ENCODE assay signal across 8 mouse cellular contexts in genomic region chr16:13903488-13903887, GRCm38 (mm10). TPM values are rescaled to one million over a fixed set of nuclear protein-coding genes. Genes with fewer than 3 reads are reported as not detected.
A peak's percentile ranks its signal among the peaks of the same experiment; 100 is the strongest.
DNase-seq lines count a peak whose midpoint lies in the region; ATAC-seq lines count a peak whose summit lies in the region.

No protein-coding gene starts in this region.

- H3K4me3 ChIP-seq in forebrain, embryonic 12.5 days (replicated peaks), result peak overlapping the region; percentile 86

- H3K4me2 ChIP-seq in forebrain, embryonic 12.5 days, result peak overlapping the region; percentile 81

- 8% methylated on average over 8 of the region's 8 CpGs for WGBS in forebrain, embryonic 12.5 days

- H3K27me3 ChIP-seq in forebrain, embryonic 12.5 days, result no peaks in the 10 kb centered on the region

- peak overlapping the region; percentile 85 for H3K9ac ChIP-seq in forebrain, embryonic 12.5 days

- H3K4me1 ChIP-seq in forebrain, embryonic 12.5 days, result peaks cover 15% of the 10 kb centered on the region

- DNase-seq in frontal cortex, postnatal 10 days (ENCODE audit: low spot score in 2 of 2), result peak; percentile 78 to 79
- no peak for DNase-seq in frontal cortex, postnatal 36 days (ENCODE audit: low spot score in 2 of 2)
- DNase-seq in urinary bladder, postnatal 14 days (ENCODE audit: low spot score), result peak; percentile 73
- no peak for DNase-seq in urinary bladder, adult 2 months (ENCODE audit: low spot score)
- DNase-seq in kidney, postnatal 4 days, result peak; percentile 77 to 87
- no peak for DNase-seq in layer of hippocampus, postnatal 14 days (ENCODE audit: low spot score in 2 of 2)

- H3K36me3 ChIP-seq in forebrain, embryonic 12.5 days (replicated peaks), result no peaks in the 10 kb centered on the region

- H3K27ac ChIP-seq in forebrain, embryonic 12.5 days, result peak overlapping the region; percentile 84

- H3K9me3 ChIP-seq in forebrain, embryonic 12.5 days, result no peaks in the 10 kb centered on the region

- peak; percentile 82; the same call in 1 of the 2 replicates for ATAC-seq in forebrain, embryonic 12.5 days (ENCODE audit: low FRiP score)
- peak; percentile 79 for ATAC-seq in megakaryocyte-erythroid progenitor cell, adult 5-6 weeks (replicated peaks; ENCODE audit: low FRiP score, low TSS enrichment, poor library complexity, severe bottlenecking)

RNA-seq across cellular contexts. Expression of gene Mpv17l, which starts 0.5 kb away (rescaled TPM):
- 3.9 TPM in 2 replicates for polyA plus RNA-seq in urinary bladder, adult 2 months (2012; rRNA removed)
- polyA plus RNA-seq in forebrain, embryonic 12.5 days (2016; fragmentation: Nextera tagmentation; extraction: Ambion mirVana), result 3.6 and 4.7 TPM in 2 replicates
- total RNA-seq in megakaryocyte-erythroid progenitor cell, adult 5-6 weeks (2014; fragmentation: Nextera tagmentation), result 0.22 and 2.0 TPM in 2 replicates
- total RNA-seq in megakaryocyte-erythroid progenitor cell, adult 5-6 weeks (2017), result 0.99 and 1.8 TPM in 2 replicates
- total RNA-seq in layer of hippocampus, postnatal 14 days (2021), result 10 to 100 TPM; 75.7 to 78.4 TPM

RNA-seq across cellular contexts. Expression of gene Pdxdc1, which starts 0.6 kb away (rescaled TPM):
- 80.6 and 108 TPM in 2 replicates for polyA plus RNA-seq in urinary bladder, adult 2 months (2012; rRNA removed)
- polyA plus RNA-seq in forebrain, embryonic 12.5 days (2016; fragmentation: Nextera tagmentation; extraction: Ambion mirVana), result 67.7 and 72.1 TPM in 2 replicates
- total RNA-seq in megakaryocyte-erythroid progenitor cell, adult 5-6 weeks (2014; fragmentation: Nextera tagmentation), result 58.3 and 58.5 TPM in 2 replicates
- 45.7 and 74.5 TPM in 2 replicates for total RNA-seq in megakaryocyte-erythroid progenitor cell, adult 5-6 weeks (2017)
- 10 to 100 TPM; 70.4 to 78.1 TPM for total RNA-seq in layer of hippocampus, postnatal 14 days (2021)

Comparison
In these comparisons a context has a peak if more than half of its experiments do, and no peak if none do; other contexts are left out.
1. DNase-seq: peak in frontal cortex, postnatal 10 days (2 of 2), urinary bladder, postnatal 14 days (single experiment) and kidney, postnatal 4 days (2 of 2); none in frontal cortex, postnatal 36 days (0 of 2), urinary bladder, adult 2 months (single experiment) and layer of hippocampus, postnatal 14 days (0 of 2).
2. RNA of gene Mpv17l, which starts 0.5 kb away (total RNA-seq): 75.7 to 78.4 TPM in layer of hippocampus, postnatal 14 days; 0.22 to 2.0 TPM in megakaryocyte-erythroid progenitor cell, adult 5-6 weeks; every median in the first group is over 10 times any median in the second.